Mouse (Mus musculus) cortical plate, adult 2 months (tissue): ENCODE results near the gene Mrps10.

Experiments
- CTCF ChIP-seq: fragments of 200-500 bp; IDR thresholded peaks from 2 replicates; pipeline ENCODE4 v1.5.1; 2011; ENCODE audit warnings: mild to moderate bottlenecking, control low read depth, low read length; ENCODE audit not compliant: insufficient read depth; ENCODE audit errors: extremely low read depth
- POLR2A ChIP-seq: fragments of 200-500 bp; IDR thresholded peaks from 2 replicates; pipeline ENCODE4 v1.6.1; 2011; ENCODE audit warnings: mild to moderate bottlenecking, low read length, control low read depth; ENCODE audit not compliant: insufficient read depth; ENCODE audit errors: extremely low read depth

- TF ChIP-seq CTCF: no peak
- TF ChIP-seq POLR2A: no peak
Observed at GRCm38 (mm10) chr17:47420195-47420594, 51.5 kb downstream of the Mrps10 start.
